Mouse (Mus musculus): ENCODE data around the gene Nr6a1. TPM values are rescaled to one million over a fixed set of nuclear protein-coding genes. Genes with fewer than 3 reads are reported as not detected.

Nr6a1 gene
- polyA plus RNA-seq, 1 experiment from 2014 or later, result 4.0 TPM

- Histone ChIP-seq H3K4me3 (replicated peaks; ENCODE audit: low read length) (peak overlapping the region; percentile 59), H3K9me3 (ENCODE audit: control insufficient read depth, low read length) (no peaks in the 10 kb centered on the region), H3K4me2 (replicated peaks) (peak overlapping the region; percentile 66), H3K27ac (peak overlapping the region; percentile 97), H3K9ac (peak overlapping the region; percentile 87), H3K4me1 (replicated peaks; ENCODE audit: control insufficient read depth, insufficient read depth, low read length) (peaks cover 16% of the 10 kb centered on the region), H3K36me3 (replicated peaks; ENCODE audit: control insufficient read depth, insufficient read depth) (no peaks in the 10 kb centered on the region), H3K27me3 (ENCODE audit: control insufficient read depth, insufficient read depth, low read length) (no peaks in the 10 kb centered on the region)
- DNase-seq (ENCODE audit: low spot score) (peak; percentile 75), ATAC-seq (ENCODE audit: low FRiP score) (peak; percentile 82)
- 2% methylated on average over 12 of the region's 12 CpGs for WGBS
Observed at GRCm38 (mm10) chr2:38823912-38824583, 103.4 kb downstream of the Nr6a1 start.

GRCm38 (mm10) chr2:38823406-38823805, 104.1 kb downstream of the Nr6a1 start:
- peak overlapping the region; percentile 87 for H3K9ac ChIP-seq
- 8% methylated on average over 8 of the region's 8 CpGs for WGBS
- peak; percentile 73 for DNase-seq (ENCODE audit: low spot score)

GRCm38 (mm10) chr2:38822995-38823394, 104.5 kb downstream of the Nr6a1 start:
- peak; percentile 90 for ATAC-seq (ENCODE audit: low FRiP score)
- Histone ChIP-seq H3K4me3 (replicated peaks; ENCODE audit: low read length) (peak overlapping the region; percentile 59), H3K4me1 (replicated peaks; ENCODE audit: control insufficient read depth, insufficient read depth, low read length) (peaks cover 15% of the 10 kb centered on the region), H3K36me3 (replicated peaks; ENCODE audit: control insufficient read depth, insufficient read depth) (no peaks in the 10 kb centered on the region), H3K9me3 (ENCODE audit: control insufficient read depth, low read length) (no peaks in the 10 kb centered on the region), H3K27ac (peak overlapping the region; percentile 97), H3K27me3 (ENCODE audit: control insufficient read depth, insufficient read depth, low read length) (no peaks in the 10 kb centered on the region), H3K4me2 (replicated peaks) (peak overlapping the region; percentile 66), H3K9ac (peak overlapping the region; percentile 87)
- peak; percentile 75 for DNase-seq (ENCODE audit: low spot score)
- WGBS, result 6% methylated on average over 6 of the region's 6 CpGs

More at GRCm38 (mm10) chr2:38823406-38823805, 104.1 kb downstream of the Nr6a1 start:
- no peaks in the 10 kb centered on the region for H3K36me3 ChIP-seq (replicated peaks; ENCODE audit: control insufficient read depth, insufficient read depth)
- no peaks in the 10 kb centered on the region for H3K9me3 ChIP-seq (ENCODE audit: control insufficient read depth, low read length)
- H3K4me3 ChIP-seq (replicated peaks; ENCODE audit: low read length), result peak overlapping the region; percentile 59
- peaks cover 16% of the 10 kb centered on the region for H3K4me1 ChIP-seq (replicated peaks; ENCODE audit: control insufficient read depth, insufficient read depth, low read length)
- no peaks in the 10 kb centered on the region for H3K27me3 ChIP-seq (ENCODE audit: control insufficient read depth, insufficient read depth, low read length)
- peak overlapping the region; percentile 66 for H3K4me2 ChIP-seq (replicated peaks)
- ATAC-seq (ENCODE audit: low FRiP score), result 0 out of 2 replicates have a peak, but pooled peaks have one; percentile 9
- H3K27ac ChIP-seq, result peak overlapping the region; percentile 97

GRCm38 (mm10) chr2:38817487-38817886, 110.0 kb downstream of the Nr6a1 start:
- DNase-seq (ENCODE audit: low spot score) (no peak), ATAC-seq (ENCODE audit: low FRiP score) (no peak)
- H3K4me2 ChIP-seq (replicated peaks), result no peak overlapping the region
- no peaks in the 10 kb centered on the region for H3K9me3 ChIP-seq (ENCODE audit: control insufficient read depth, low read length)
- H3K9ac ChIP-seq, result no peak overlapping the region
- H3K4me3 ChIP-seq (replicated peaks; ENCODE audit: low read length), result no peak overlapping the region
- H3K36me3 ChIP-seq (replicated peaks; ENCODE audit: control insufficient read depth, insufficient read depth), result no peaks in the 10 kb centered on the region
- 0 out of 2 replicates have a peak, but pooled peaks cover 3% of the 10 kb centered on the region for H3K4me1 ChIP-seq (replicated peaks; ENCODE audit: control insufficient read depth, insufficient read depth, low read length)
- H3K27me3 ChIP-seq (ENCODE audit: control insufficient read depth, insufficient read depth, low read length), result no peaks in the 10 kb centered on the region
- no peak overlapping the region for H3K27ac ChIP-seq
- WGBS, result 66% methylated on average over 4 of the region's 4 CpGs

GRCm38 (mm10) chr2:38797087-38797624, 130.3 kb downstream of the Nr6a1 start:
- ATAC-seq (ENCODE audit: low FRiP score), result peak; percentile 46; the same call in 1 of the 2 replicates
- H3K4me2 ChIP-seq (replicated peaks), result 0 out of 2 replicates have a peak overlapping the region, but pooled peaks have one; percentile 12

GRCm38 (mm10) chr2:38787338-38787737, 140.2 kb downstream of the Nr6a1 start:
- no peak for ATAC-seq (ENCODE audit: low FRiP score)
- H3K9ac ChIP-seq, result no peak overlapping the region
- no peak overlapping the region for H3K4me3 ChIP-seq (replicated peaks; ENCODE audit: low read length)
- no peaks in the 10 kb centered on the region for H3K36me3 ChIP-seq (replicated peaks; ENCODE audit: control insufficient read depth, insufficient read depth)
- H3K9me3 ChIP-seq (ENCODE audit: control insufficient read depth, low read length), result no peaks in the 10 kb centered on the region
- no peak overlapping the region for H3K4me2 ChIP-seq (replicated peaks)
- H3K4me1 ChIP-seq (replicated peaks; ENCODE audit: control insufficient read depth, insufficient read depth, low read length), result peaks cover 7% of the 10 kb centered on the region
- H3K27me3 ChIP-seq (ENCODE audit: control insufficient read depth, insufficient read depth, low read length), result no peaks in the 10 kb centered on the region
- 60% methylated on average over 4 of the region's 4 CpGs for WGBS
- H3K27ac ChIP-seq, result no peak overlapping the region
- no peak for DNase-seq (ENCODE audit: low spot score)

More at GRCm38 (mm10) chr2:38797087-38797624, 130.3 kb downstream of the Nr6a1 start:
- Histone ChIP-seq H3K4me3 (replicated peaks; ENCODE audit: low read length) (no peak overlapping the region), H3K36me3 (replicated peaks; ENCODE audit: control insufficient read depth, insufficient read depth) (no peaks in the 10 kb centered on the region), H3K4me1 (replicated peaks; ENCODE audit: control insufficient read depth, insufficient read depth, low read length) (no peaks in the 10 kb centered on the region), H3K9me3 (ENCODE audit: control insufficient read depth, low read length) (no peaks in the 10 kb centered on the region), H3K9ac (no peak overlapping the region), H3K27ac (no peak overlapping the region), H3K27me3 (ENCODE audit: control insufficient read depth, insufficient read depth, low read length) (no peaks in the 10 kb centered on the region)
- 11% methylated on average over 3 of the region's 3 CpGs for WGBS
- DNase-seq (ENCODE audit: low spot score), result peak; percentile 87

- Histone ChIP-seq H3K4me1 (replicated peaks; ENCODE audit: control insufficient read depth, insufficient read depth, low read length) (peaks cover 12% of the 10 kb centered on the region), H3K27me3 (ENCODE audit: control insufficient read depth, insufficient read depth, low read length) (no peaks in the 10 kb centered on the region), H3K9ac (no peak overlapping the region), H3K4me2 (replicated peaks) (no peak overlapping the region), H3K27ac (no peak overlapping the region), H3K9me3 (ENCODE audit: control insufficient read depth, low read length) (no peaks in the 10 kb centered on the region), H3K4me3 (replicated peaks; ENCODE audit: low read length) (no peak overlapping the region), H3K36me3 (replicated peaks; ENCODE audit: control insufficient read depth, insufficient read depth) (no peaks in the 10 kb centered on the region)
- ATAC-seq (ENCODE audit: low FRiP score) (no peak), DNase-seq (ENCODE audit: low spot score) (no peak)
- WGBS, result 29% methylated on average over 5 of the region's 5 CpGs
Observed at GRCm38 (mm10) chr2:38786216-38786960, 141.1 kb downstream of the Nr6a1 start.

GRCm38 (mm10) chr2:38785113-38785512, 142.4 kb downstream of the Nr6a1 start:
- 42% methylated on average over 3 of the region's 3 CpGs for WGBS
- Histone ChIP-seq H3K4me1 (replicated peaks; ENCODE audit: control insufficient read depth, insufficient read depth, low read length) (peaks cover 15% of the 10 kb centered on the region), H3K9ac (no peak overlapping the region), H3K27ac (no peak overlapping the region), H3K4me2 (replicated peaks) (no peak overlapping the region), H3K4me3 (replicated peaks; ENCODE audit: low read length) (no peak overlapping the region), H3K9me3 (ENCODE audit: control insufficient read depth, low read length) (no peaks in the 10 kb centered on the region), H3K27me3 (ENCODE audit: control insufficient read depth, insufficient read depth, low read length) (no peaks in the 10 kb centered on the region), H3K36me3 (replicated peaks; ENCODE audit: control insufficient read depth, insufficient read depth) (no peaks in the 10 kb centered on the region)
- no peak for DNase-seq (ENCODE audit: low spot score)
- ATAC-seq (ENCODE audit: low FRiP score), result no peak

- H3K4me3 ChIP-seq (replicated peaks; ENCODE audit: low read length), result no peak overlapping the region
- H3K27me3 ChIP-seq (ENCODE audit: control insufficient read depth, insufficient read depth, low read length), result no peaks in the 10 kb centered on the region
- no peak overlapping the region for H3K27ac ChIP-seq
- no peak for ATAC-seq (ENCODE audit: low FRiP score)
- H3K4me2 ChIP-seq (replicated peaks), result no peak overlapping the region
- peaks cover 15% of the 10 kb centered on the region for H3K4me1 ChIP-seq (replicated peaks; ENCODE audit: control insufficient read depth, insufficient read depth, low read length)
- no peaks in the 10 kb centered on the region for H3K9me3 ChIP-seq (ENCODE audit: control insufficient read depth, low read length)
- H3K36me3 ChIP-seq (replicated peaks; ENCODE audit: control insufficient read depth, insufficient read depth), result no peaks in the 10 kb centered on the region
- no peak overlapping the region for H3K9ac ChIP-seq
- no peak for DNase-seq (ENCODE audit: low spot score)
- WGBS, result 15% methylated on average over 11 of the region's 11 CpGs
Observed at GRCm38 (mm10) chr2:38784396-38784795, 143.1 kb downstream of the Nr6a1 start.

Measured in hindbrain, embryonic 14.5 days (tissue).